Mouse (Mus musculus) heart, adult 9 months (tissue): Measurements from ENCODE around the gene Lrrtm3.
A peak's percentile ranks its signal among the peaks of the same experiment; 100 is the strongest.

Experiments
- DNase-seq, 2 experiments: peaks; one replicate each; pipeline ENCODE4 v3.0.0; 2022; ENCODE audit warnings: low spot score in 2 of 2

Lrrtm3 gene

DNA sequence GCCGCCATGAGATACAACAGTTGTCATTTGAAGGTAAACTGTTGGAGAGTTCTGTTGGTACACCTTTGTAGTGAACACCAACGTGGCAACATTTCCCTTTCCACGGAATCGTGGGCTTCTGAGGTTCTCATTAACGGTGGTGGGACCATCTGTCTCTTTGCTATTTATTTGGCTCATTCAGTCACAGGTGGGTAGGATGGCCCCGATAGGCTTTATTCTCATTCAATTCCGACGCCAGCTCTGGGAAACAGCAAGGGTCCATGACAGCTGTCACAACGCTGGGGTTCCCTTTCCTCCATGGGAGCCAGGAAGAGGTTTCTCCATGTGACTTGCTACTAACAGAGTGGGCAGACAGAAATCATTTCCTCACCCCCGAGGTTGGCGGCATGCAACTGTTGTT lies 48.2 kb downstream of the Lrrtm3 start:
- DNase-seq, result no peak

DNA sequence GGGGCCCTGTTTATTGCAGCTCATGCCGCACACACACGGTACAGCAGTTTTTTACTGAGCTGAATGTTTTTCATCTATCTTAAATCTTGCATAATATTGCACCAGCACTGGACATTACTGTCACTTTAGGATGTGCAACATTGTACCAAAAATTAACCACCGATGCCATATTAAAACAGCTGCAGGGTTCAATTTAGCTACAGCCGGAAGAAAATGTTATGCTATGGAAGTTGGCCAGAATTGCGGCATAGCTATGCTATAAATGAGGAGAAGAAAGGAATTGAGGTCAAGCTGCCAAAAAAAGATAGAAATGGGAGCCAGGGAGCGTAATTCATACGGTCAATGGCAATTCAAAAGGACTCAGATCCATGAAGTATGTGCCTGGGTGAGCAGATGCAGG lies 48.9 kb downstream of the Lrrtm3 start:
- no peak for DNase-seq

DNA sequence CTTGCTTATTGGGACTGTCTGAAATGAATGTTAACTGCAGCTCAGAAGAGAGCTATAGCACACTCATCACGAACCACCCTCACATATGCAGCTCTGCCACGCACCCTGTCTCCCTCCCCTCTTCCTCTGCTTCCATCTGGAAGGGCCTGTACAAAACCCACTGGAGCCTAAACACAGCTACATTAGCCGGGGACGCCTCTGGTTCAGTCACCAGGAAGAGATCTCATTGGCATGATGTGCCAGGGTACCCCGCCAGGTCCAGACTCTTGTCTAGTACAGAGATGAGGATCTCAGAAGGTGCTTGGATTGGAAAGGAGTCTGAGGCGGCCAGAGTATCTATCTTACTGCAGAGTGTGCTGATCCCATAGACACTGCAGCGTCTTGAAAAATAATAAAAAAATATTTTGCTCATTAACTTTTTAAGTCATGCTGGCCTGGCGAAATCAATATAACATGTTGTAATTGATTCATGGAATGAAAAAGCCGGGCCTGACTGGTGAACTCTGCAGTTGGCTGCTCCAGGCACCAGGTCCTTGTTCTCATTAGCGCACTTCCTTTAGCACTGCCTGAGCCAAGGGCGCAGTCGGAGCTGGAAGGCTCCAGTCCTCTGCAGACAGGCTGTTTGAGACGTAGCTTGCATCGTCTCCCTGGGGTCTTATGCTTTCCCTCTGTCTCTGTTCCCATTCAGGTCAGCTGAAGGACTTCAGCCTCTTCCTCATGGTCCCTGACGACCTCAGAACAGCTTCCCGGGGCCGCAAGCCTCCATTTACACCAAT lies 50.1 kb downstream of the Lrrtm3 start:
- DNase-seq, result peak; percentile 41 to 51

DNA sequence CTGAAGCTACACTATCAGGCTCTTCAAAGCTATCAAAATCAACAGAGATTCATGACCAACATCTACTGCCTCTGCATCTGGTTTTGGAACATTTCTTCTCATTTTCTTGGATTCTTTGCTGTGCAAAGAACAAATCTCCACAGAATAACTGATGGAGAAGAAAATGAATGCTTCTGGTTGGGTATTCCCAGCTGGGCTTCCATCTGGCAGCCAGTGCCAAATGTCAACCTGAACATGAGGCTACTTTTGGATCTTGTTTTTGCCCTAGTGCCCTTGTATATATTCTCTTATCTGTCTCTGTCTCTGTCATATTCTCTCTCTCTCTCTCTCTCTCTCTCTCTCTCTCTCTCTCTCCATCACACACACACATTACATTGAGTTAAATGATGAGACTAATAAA lies 59.2 kb downstream of the Lrrtm3 start:
- no peak for DNase-seq

DNA sequence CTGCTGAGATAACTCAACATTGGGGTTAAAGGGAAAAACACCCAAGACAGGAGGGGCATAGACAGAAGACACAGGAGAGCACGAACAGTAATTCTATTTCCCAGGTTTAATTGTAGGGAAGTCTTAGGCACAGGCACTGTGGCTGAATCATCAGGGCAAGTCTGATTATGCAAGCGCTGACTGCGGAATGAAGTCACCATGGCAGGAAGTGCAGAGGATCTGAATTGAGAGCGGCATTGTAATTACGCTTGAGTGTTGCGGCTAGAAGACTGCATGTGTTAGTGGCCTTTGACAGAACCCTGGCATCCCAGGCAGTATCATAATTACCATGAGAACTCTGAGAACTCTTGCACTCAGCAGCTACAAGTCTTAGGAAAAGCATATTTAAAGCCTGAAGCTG lies 66.7 kb downstream of the Lrrtm3 start:
- no peak for DNase-seq

DNA sequence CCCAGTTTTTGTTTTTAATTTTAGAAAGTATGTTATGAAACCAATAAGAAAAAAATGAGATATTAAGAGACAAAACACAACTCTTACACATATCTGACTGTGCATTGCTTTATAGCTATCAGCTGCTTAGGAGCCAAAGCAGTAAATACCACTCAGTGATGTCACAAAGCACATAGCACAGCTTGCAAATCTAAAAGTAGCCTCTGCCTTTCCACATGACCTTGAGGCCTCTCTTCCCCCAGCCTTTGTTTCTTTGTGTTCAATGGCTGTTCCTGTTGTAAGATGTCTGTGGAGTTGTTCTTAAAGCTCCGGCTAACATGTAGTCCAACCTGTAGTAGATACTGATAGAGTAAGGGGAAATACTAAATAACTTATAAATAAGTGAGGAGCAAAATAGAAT lies 69.7 kb downstream of the Lrrtm3 start:
- no peak for DNase-seq

DNA sequence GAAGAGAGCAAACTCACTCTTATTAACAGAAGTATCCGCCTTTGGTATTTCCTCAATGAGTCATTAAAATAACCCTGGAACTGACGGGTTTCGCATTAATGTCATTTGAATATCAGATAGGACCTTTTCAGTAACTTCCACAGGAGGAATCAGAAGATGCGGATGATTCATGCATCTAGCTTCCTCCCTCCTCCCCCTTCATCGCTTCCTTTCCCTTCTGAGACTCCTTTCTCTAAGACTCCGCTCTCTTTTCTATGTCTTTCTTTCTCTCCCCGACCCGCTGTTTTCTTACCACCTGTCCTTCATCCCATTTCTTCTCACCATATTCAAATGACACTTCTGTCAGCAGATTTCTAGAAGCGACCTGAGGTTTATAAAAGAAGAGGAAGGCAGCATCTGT lies 88.1 kb downstream of the Lrrtm3 start:
- DNase-seq, result no peak

DNA sequence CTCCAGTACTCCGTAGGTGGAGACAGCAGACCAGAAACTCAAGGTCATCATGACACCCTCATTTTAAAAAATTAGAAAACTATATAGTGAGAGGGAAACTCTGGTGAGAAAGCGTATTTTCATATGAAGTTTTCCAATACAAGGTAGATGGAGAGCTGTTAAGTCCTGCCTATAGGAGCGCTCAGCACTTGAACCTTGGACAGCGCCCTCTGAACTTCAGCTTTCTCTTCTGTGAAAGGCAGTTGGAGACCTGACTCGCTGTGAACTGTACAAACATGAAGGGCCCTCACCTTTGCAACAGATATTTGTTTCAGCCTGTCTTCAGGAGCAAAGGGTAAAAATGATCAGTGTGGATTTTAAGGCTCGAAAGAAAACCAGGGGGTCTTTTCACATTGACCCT lies 88.5 kb downstream of the Lrrtm3 start:
- DNase-seq, result no peak

DNA sequence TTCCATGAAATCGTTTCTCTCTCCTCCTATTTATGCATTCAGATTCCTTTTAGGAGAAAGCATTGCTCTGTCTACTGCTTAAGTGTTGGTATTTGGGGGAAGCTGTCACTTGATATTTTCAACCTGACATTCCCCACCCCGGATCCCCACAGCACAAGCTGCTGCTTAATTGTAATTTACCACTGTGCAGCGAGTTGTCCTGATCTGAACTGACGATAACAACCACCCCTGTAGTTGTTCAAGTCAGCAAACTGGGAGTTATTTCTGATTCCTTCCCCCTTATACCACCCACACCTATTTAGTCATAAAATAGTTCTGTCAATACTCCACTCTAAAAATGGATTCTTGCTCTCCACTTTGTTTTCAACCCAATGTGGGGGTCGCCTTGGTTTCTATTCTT lies 95.8 kb downstream of the Lrrtm3 start:
- DNase-seq, result no peak

DNA sequence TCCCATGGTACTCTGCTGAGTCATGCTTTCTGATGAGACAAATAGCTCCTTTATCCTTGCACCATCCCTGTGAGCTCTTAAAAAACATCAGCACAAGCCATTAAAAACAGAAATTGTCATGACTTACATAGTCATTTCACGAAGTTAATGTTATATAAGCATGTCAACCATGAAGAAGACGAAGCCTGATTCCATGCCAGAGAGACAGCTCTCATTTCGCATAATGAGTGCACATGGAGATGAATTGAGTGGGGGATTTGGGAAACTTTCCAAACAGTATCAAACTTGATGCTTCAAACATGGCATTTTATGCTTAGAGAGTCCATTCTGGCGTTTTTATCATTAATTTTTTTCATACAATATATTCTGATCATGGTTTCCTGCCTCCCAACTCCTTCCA lies 104.5 kb downstream of the Lrrtm3 start:
- DNase-seq, result no peak

DNA sequence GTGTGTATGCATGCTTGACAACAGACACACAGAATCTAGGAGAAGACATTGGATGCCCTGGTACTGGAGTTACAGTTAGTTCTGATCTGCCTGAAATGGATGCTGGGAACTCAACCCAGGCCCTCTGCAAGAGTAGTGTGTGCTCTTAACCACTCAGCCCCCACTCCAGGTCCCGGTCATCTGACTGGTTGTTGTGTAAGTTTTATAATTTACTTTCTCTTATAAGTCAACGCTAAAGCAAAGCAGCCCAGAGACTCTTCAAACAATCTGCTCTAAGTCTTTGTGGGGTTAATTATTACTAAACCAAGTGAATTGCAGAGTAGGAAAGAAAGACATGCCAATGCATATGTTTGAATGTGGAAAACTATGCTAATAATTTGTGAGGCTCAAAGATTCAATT lies 110.7 kb downstream of the Lrrtm3 start:
- no peak for DNase-seq

DNA sequence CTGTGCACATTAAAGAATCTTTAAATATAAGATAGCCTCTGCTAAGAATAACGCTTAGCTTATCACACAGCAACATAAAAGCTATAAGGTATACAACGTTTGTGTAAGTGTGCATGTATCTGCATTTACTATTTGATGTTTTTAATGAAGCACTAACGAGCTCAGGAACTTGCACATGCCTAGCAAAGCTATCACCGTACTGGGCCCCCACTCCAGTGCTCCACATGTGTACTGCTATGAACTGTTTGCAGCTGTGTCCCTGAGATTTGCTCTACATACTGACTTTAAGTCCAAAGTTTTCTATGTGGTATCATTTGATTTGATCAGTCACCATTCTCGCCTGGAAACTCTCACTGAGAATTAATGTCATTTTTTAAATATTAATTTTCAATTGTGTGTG lies 111.1 kb downstream of the Lrrtm3 start:
- DNase-seq, result no peak

DNA sequence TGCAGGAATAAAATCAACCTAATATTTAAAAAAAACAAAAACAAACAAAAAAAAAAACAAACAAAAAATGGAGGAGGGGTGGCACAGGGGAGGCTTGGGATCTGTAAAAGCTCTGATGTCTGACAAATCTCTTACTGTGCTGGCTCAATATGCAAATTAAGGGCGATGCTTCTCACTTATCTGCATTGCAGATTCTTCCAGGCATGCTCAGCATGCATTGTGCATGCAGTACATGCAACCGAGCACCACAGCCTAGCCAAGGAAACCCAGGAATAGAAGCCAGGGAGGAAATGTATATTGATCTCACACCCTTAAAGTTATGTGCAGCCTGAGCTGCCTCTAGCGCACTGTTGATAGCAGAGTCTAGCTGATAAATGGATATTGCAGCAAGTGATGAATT lies 111.5 kb downstream of the Lrrtm3 start:
- no peak for DNase-seq

DNA sequence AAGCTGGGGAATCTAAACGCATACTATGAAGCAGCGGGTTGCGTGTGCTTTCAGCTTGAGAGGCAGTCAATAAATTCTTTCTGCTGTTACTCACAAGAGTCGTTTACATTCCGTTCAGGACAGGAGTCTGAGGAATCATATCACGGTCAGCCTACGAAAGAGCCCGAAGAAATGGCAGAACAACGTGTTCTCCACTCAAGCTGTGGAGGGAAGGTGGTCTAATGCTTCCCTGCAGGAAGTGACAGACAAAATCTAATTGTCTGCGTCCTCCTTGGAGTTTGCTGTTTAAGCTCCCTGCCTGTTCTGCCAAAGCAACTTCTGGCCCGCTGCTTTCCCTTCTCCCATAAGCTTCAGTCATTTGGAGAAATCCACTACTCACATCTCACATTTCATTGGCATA lies 112.0 kb downstream of the Lrrtm3 start:
- no peak for DNase-seq

DNA sequence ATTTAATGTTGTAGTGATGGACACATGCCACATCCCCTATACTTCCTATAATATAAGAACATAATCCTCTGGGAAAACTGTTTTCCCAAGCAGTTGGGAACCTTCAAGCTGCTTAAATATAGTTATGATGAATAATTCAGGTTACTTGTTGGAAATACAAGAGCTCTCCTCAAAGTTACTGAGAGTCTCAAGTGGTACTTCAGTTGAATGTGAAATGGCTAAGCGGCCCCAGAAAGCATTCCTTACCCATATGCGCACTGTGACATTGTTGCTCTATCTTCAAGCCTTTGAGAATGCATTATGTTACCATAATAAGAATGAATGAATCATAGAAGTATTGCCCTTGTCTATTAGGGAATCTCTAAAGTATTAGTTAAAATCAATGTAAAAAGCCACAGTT lies 117.8 kb downstream of the Lrrtm3 start:
- no peak for DNase-seq

DNA sequence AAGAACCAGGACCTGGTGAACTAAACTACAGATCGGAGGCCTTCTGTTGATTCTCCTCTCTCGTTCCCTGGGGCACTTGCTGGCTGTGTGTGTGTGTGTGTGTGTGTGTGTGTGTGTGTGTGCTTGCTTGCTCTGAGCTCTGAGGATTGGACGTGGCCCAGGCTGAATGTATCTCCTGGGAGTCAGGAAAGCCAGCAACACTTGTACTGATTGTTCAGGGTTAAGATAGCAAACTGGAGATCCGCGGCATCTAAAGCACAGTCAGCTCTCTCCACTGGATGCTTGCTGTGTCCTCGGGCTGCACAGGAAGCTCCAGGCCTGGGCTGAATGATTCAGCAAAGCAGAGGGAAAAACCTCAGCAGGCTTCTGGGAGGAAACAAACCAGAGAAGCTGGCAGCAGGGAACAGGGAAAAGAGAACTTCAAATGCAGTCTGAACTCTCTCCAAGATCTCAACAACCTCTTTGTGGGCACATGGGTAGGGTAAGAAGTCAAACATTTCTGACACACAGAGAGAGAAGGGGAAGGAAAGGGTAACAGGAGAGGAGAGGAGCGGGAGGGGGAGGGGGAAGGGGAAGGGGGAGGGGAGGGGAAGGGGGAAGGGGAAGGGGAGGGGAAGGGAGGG lies 135.7 kb downstream of the Lrrtm3 start:
- DNase-seq, result peak; percentile 78 to 83

DNA sequence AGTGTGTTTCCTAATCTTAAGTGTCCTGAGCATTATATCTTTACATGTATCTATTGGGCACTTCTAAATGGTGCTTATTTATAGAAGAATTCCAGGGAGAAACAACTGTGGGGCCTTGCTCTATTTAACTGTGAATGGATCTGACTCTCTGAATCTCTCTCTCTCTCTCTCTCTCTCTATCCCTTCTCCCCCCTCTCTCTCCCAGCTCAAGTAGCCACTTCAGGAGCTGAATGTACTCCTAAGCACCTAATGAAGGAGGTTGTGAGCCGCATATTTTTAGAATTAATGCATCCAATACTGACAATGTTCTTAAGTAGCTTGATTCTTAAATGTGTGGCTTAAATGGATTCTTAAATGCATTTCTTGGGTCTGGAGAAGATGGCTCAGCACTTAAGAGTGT lies 138.6 kb downstream of the Lrrtm3 start:
- no peak for DNase-seq

DNA sequence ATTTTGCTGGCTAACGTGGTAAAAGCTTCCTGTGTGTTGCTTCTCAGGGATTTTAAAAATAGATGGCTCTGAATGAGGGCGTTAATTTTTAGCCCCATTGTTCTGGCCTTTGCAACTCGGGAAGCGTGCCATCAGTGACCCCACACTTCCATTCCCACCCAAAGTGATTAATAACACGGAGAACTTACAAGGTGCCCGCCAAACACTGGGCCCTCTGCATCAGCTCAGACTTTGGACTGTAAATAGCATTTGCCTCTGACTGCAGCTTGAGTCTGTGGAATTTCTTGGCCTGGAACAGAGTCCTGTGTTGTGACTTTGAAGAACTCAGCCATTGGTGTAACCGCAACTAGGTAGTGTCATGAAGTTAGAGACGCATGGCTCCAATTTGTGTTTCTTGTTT lies 139.2 kb downstream of the Lrrtm3 start:
- peak; percentile 28 to 56 for DNase-seq

DNA sequence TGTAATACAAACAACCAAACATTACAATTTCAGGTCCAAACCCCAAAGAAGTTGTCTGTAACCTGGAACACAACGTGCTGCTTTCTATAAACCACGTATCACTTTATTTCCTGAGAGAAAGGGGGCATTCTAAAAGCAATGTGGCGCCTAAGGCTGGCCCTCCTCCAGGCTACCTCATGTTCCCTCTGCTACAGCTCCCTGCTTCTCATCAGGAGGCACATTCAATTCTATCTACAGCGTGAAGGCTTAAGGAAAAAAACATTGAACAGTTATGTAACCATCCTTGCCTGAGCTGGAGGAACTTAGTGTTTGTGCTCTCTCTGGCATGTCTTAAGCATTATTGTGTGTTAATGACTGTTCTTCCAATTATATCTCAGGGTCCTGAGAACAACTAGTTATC lies 142.8 kb downstream of the Lrrtm3 start:
- DNase-seq, result peak in 1 of 2 experiments; percentile 13

DNA sequence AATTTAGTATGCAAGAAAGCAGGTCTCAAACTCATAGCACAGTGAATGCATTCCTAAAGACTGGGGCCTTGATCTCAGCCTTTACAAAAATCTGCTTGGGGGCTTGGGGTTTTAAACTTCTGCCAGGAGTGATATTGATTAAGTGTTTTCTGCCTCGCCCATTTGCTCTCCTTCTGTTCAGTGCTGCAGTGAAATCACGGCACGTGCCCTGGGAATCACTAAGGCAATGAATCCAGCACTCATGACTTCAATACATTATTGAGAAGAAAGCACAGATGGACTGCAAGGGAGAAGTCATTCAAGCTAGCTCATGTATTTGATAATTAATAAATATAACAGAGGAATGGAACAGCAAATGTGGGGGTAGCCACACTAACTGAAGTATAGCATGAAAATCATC lies 144.5 kb downstream of the Lrrtm3 start:
- DNase-seq, result no peak

DNA sequence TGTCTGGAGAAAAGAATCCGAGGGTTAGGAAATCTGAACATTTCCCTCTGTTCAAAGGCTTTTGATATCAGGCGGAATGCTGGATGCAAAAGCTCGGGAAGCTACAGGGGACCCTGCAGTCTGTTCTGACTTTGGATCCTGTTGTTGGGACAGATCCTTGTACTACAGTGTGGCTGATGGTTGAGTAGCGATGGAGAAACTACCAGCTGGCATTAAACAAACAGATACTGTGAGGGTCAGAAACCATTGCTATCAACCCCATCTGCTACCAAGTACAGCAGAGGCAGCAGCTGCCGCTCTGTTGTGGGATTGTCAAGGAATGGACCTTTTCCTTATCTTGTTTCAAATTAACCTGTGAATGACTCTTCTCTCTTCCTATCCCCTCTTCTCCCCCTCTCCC lies 156.1 kb downstream of the Lrrtm3 start:
- no peak for DNase-seq

DNA sequence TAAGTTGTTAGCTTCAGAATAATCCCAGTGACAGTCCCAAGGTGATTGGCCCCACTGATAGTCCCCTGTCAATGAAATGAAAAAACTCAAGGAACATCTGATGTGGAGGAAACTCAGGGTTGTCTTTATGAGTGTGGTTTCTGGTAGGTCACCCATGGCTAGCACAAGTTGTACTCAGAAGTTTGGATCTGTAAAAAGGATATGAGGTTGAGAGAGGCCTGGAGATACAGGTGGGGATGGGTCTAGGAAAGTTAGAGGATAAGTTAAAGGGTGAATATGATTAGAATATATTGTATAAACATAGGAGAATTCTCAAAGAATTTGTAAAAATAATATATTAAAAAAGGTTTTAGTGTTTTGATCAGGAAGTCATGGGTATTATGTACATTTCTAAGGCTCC lies 162.7 kb downstream of the Lrrtm3 start, which contains the start of gene Gm10118:
Gene Gm10118 (minus strand): TSS at position 101 of the 400 bp plus-strand sequence.
- DNase-seq, result no peak

DNA sequence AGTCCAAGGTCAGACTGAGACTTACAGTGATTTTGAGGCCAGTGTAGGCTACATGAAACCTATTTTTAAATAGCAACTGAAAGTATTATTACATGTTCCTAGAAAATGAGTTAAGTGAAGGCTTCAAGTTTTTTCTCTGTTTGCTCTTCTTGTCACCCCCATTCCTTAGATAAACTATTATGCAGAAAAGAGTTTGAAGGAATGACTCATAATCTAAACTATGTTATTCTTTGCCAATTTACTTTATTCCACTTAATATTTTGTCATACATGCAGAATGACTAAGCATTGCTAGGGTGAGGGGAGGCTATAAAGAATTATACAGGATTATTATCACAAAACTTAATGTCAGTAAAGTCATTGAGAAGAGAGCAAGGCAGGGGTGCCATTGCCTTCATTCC lies 181.2 kb downstream of the Lrrtm3 start:
- no peak for DNase-seq

DNA sequence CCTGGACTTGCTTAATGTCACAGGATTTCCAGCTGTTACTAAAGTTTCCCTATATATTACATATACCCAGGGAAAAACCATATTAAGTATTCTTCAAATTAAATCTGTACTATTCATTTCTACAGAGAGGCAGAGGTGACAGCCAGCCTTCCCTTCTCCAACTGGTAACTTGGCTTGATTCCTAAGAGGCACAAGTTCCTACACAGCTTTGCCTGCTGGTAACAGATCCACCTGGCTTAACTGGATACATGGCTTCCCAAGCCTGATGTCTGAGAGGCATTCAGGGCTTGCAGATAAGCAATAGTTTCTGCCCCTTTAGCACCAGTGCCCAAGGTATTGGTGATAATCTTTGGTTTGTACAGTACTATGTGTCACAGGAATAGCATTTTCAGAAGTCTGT lies 190.2 kb downstream of the Lrrtm3 start:
- DNase-seq, result no peak
